Mouse (Mus musculus): ENCODE data around the gene Gm3854. TPM values are rescaled to one million over a fixed set of nuclear protein-coding genes. Genes with fewer than 3 reads are reported as not detected.
A peak's percentile ranks its signal among the peaks of the same experiment; 100 is the strongest.
"Not testable (repeated sequence)": the region's sequence is repeated elsewhere in the genome, so short reads cannot be mapped to it uniquely, and the experiment has no call there.

The Gm3854 gene
- polyA plus RNA-seq, 1 experiment from 2014 or later: 0.11 TPM

- no peaks in the 10 kb centered on the region for H3K9me3 ChIP-seq (replicated peaks; ENCODE audit: control insufficient read depth, low read length)
- no peak overlapping the region for H3K27ac ChIP-seq (ENCODE audit: low read length)
- no peak overlapping the region for H3K4me3 ChIP-seq (ENCODE audit: low read depth, low read length)
- H3K4me2 ChIP-seq (ENCODE audit: low read depth, low read length): no peak overlapping the region
- ATAC-seq (ENCODE audit: low read depth): peak; percentile 2; the same call in 1 of the 2 replicates
- H3K9ac ChIP-seq (ENCODE audit: low read depth, low read length): no peak overlapping the region
- WGBS (ENCODE audit: insufficient replicate concordance): 7% methylated on average over 9 of the region's 9 CpGs
- H3K4me1 ChIP-seq (ENCODE audit: control insufficient read depth, low read depth, low read length): peaks cover 37% of the 10 kb centered on the region
- no peaks in the 10 kb centered on the region for H3K36me3 ChIP-seq (ENCODE audit: control insufficient read depth, insufficient read depth)
- H3K27me3 ChIP-seq (ENCODE audit: control insufficient read depth, insufficient read depth, low read depth, low read length): no peaks in the 10 kb centered on the region
Measured at GRCm38 (mm10) chr7:6360477-6361060, 17.0 kb downstream of the Gm3854 start.

- no peaks in the 10 kb centered on the region for H3K9me3 ChIP-seq (replicated peaks; ENCODE audit: control insufficient read depth, low read length)
- peak overlapping the region; percentile 80 for H3K4me2 ChIP-seq (ENCODE audit: low read depth, low read length)
- peaks cover 44% of the 10 kb centered on the region for H3K4me1 ChIP-seq (ENCODE audit: control insufficient read depth, low read depth, low read length)
- 21% methylated on average over 7 of the region's 7 CpGs for WGBS (ENCODE audit: insufficient replicate concordance)
- H3K4me3 ChIP-seq (ENCODE audit: low read depth, low read length): peak overlapping the region; percentile 71
- no peaks in the 10 kb centered on the region for H3K36me3 ChIP-seq (ENCODE audit: control insufficient read depth, insufficient read depth)
- H3K27ac ChIP-seq (ENCODE audit: low read length): peak overlapping the region; percentile 43; the same call in 1 of the 2 replicates
- no peaks in the 10 kb centered on the region for H3K27me3 ChIP-seq (ENCODE audit: control insufficient read depth, insufficient read depth, low read depth, low read length)
- peak overlapping the region; percentile 51 for H3K9ac ChIP-seq (ENCODE audit: low read depth, low read length)
- ATAC-seq (ENCODE audit: low read depth): no peak
Measured at GRCm38 (mm10) chr7:6361756-6362155, 18.2 kb downstream of the Gm3854 start.

GRCm38 (mm10) chr7:6362268-6363046 lies 18.9 kb downstream of the Gm3854 start:
- H3K36me3 ChIP-seq (ENCODE audit: control insufficient read depth, insufficient read depth): no peaks in the 10 kb centered on the region
- under 1% methylated on average over 38 of the region's 38 CpGs for WGBS (ENCODE audit: insufficient replicate concordance)
- peaks cover 51% of the 10 kb centered on the region for H3K4me1 ChIP-seq (ENCODE audit: control insufficient read depth, low read depth, low read length)
- H3K9ac ChIP-seq (ENCODE audit: low read depth, low read length): peak overlapping the region; percentile 51
- H3K9me3 ChIP-seq (replicated peaks; ENCODE audit: control insufficient read depth, low read length): no peaks in the 10 kb centered on the region
- H3K4me2 ChIP-seq (ENCODE audit: low read depth, low read length): peak overlapping the region; percentile 80
- no peaks in the 10 kb centered on the region for H3K27me3 ChIP-seq (ENCODE audit: control insufficient read depth, insufficient read depth, low read depth, low read length)
- H3K27ac ChIP-seq (ENCODE audit: low read length): peak overlapping the region; percentile 59
- H3K4me3 ChIP-seq (ENCODE audit: low read depth, low read length): peak overlapping the region; percentile 71
- peak; percentile 85 for ATAC-seq (ENCODE audit: low read depth)

DNA sequence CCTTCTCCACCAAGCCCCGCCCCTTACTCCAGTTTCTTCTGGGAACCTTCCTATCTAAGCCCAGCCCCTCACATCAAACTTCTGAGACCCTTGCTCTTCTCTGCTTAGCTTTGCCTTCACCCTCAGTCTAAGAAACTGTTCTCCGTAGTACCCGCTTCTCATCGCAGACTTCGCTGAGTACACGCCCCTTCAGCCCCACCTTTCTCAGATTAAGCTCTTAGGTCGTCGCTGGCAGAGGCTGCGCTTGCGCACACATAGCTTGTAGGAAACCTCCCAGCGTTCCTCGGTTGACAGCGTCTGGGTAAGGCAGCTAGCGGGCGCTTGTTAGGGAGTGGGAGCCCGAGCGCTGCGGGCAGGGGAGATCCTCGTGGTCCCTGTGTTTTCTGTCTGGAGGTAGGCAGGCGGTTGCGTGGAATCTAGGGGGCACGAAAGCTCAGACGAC lies 19.5 kb downstream of the Gm3854 start, which contains the start of gene Zfp78:
Gene Zfp78, plus strand, starts transcription at position 234 of the 442 bp plus-strand sequence.
- Histone ChIP-seq H3K4me2 (ENCODE audit: low read depth, low read length) (peak within 1 kb of the TSS; percentile 80), H3K27ac (ENCODE audit: low read length) (peak within 1 kb of the TSS; percentile 59), H3K27me3 (ENCODE audit: control insufficient read depth, insufficient read depth, low read depth, low read length) (no peaks in the 10 kb centered on the region), H3K9ac (ENCODE audit: low read depth, low read length) (peak within 1 kb of the TSS; percentile 69), H3K4me1 (ENCODE audit: control insufficient read depth, low read depth, low read length) (peaks cover 53% of the 10 kb centered on the region), H3K9me3 (replicated peaks; ENCODE audit: control insufficient read depth, low read length) (no peaks in the 10 kb centered on the region), H3K36me3 (ENCODE audit: control insufficient read depth, insufficient read depth) (no peaks in the 10 kb centered on the region), H3K4me3 (ENCODE audit: low read depth, low read length) (peak within 1 kb of the TSS; percentile 71)
- ATAC-seq (ENCODE audit: low read depth): peak; percentile 73
- WGBS (ENCODE audit: insufficient replicate concordance): under 1% methylated on average over 23 of the region's 23 CpGs

DNA sequence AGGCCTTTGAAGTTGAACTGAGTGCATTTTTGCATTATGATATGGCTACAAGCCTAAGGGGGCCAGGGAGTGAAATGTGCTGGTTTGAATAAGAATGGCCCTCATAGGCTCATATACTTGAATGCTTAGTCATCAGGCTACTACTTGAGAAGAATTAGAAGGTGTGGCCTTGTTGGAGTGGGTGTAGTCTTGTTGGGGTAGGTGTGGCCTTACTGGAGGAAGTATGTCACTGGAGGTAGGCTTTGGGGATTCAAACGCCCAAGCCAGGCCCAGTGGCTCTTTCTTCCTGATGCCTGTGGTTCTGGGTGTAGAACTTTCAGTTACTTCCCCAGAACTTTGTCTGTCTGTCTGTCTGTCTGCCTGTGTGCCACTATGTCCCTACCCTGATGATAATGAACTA lies 21.2 kb downstream of the Gm3854 start:
- Histone ChIP-seq H3K9ac (ENCODE audit: low read depth, low read length) (no peak overlapping the region), H3K27ac (ENCODE audit: low read length) (no peak overlapping the region), H3K27me3 (ENCODE audit: control insufficient read depth, insufficient read depth, low read depth, low read length) (no peaks in the 10 kb centered on the region), H3K4me2 (ENCODE audit: low read depth, low read length) (no peak overlapping the region), H3K4me1 (ENCODE audit: control insufficient read depth, low read depth, low read length) (peaks cover 53% of the 10 kb centered on the region), H3K4me3 (ENCODE audit: low read depth, low read length) (no peak overlapping the region), H3K9me3 (replicated peaks; ENCODE audit: control insufficient read depth, low read length) (no peaks in the 10 kb centered on the region), H3K36me3 (ENCODE audit: control insufficient read depth, insufficient read depth) (no peaks in the 10 kb centered on the region)
- 68% methylated on average over 1 of the region's 1 CpGs for WGBS (ENCODE audit: insufficient replicate concordance)
- ATAC-seq (ENCODE audit: low read depth): no peak

- 28% methylated on average over 5 of the region's 5 CpGs for WGBS (ENCODE audit: insufficient replicate concordance)
- Histone ChIP-seq H3K9me3 (replicated peaks; ENCODE audit: control insufficient read depth, low read length) (no peaks in the 10 kb centered on the region), H3K9ac (ENCODE audit: low read depth, low read length) (no peak overlapping the region), H3K27me3 (ENCODE audit: control insufficient read depth, insufficient read depth, low read depth, low read length) (no peaks in the 10 kb centered on the region), H3K4me1 (ENCODE audit: control insufficient read depth, low read depth, low read length) (peaks cover 35% of the 10 kb centered on the region), H3K4me3 (ENCODE audit: low read depth, low read length) (no peak overlapping the region), H3K27ac (ENCODE audit: low read length) (peak overlapping the region; percentile 56), H3K4me2 (ENCODE audit: low read depth, low read length) (peak overlapping the region; percentile 0; the same call in 1 of the 2 replicates), H3K36me3 (ENCODE audit: control insufficient read depth, insufficient read depth) (no peaks in the 10 kb centered on the region)
- ATAC-seq (ENCODE audit: low read depth): no peak
Measured at GRCm38 (mm10) chr7:6367185-6367584, 23.6 kb downstream of the Gm3854 start.

GRCm38 (mm10) chr7:6368146-6368545 lies 24.6 kb downstream of the Gm3854 start:
- H3K27ac ChIP-seq (ENCODE audit: low read length); ATAC-seq (ENCODE audit: low read depth); H3K4me2 ChIP-seq (ENCODE audit: low read depth, low read length); H3K9ac ChIP-seq (ENCODE audit: low read depth, low read length); H3K36me3 ChIP-seq (ENCODE audit: control insufficient read depth, insufficient read depth); H3K4me3 ChIP-seq (ENCODE audit: low read depth, low read length); H3K27me3 ChIP-seq (ENCODE audit: control insufficient read depth, insufficient read depth, low read depth, low read length); H3K9me3 ChIP-seq (replicated peaks; ENCODE audit: control insufficient read depth, low read length): not testable (repeated sequence)
- 76% methylated on average over 5 of the region's 5 CpGs for WGBS (ENCODE audit: insufficient replicate concordance)
- H3K4me1 ChIP-seq (ENCODE audit: control insufficient read depth, low read depth, low read length): peaks cover 28% of the 10 kb centered on the region

GRCm38 (mm10) chr7:6369460-6369859 lies 25.9 kb downstream of the Gm3854 start:
- Histone ChIP-seq H3K4me2 (ENCODE audit: low read depth, low read length) (no peak overlapping the region), H3K4me3 (ENCODE audit: low read depth, low read length) (no peak overlapping the region), H3K4me1 (ENCODE audit: control insufficient read depth, low read depth, low read length) (peaks cover 20% of the 10 kb centered on the region), H3K27me3 (ENCODE audit: control insufficient read depth, insufficient read depth, low read depth, low read length) (no peaks in the 10 kb centered on the region), H3K9ac (ENCODE audit: low read depth, low read length) (no peak overlapping the region), H3K36me3 (ENCODE audit: control insufficient read depth, insufficient read depth) (no peaks in the 10 kb centered on the region), H3K27ac (ENCODE audit: low read length) (no peak overlapping the region), H3K9me3 (replicated peaks; ENCODE audit: control insufficient read depth, low read length) (no peaks in the 10 kb centered on the region)
- ATAC-seq (ENCODE audit: low read depth): peak; percentile 36; the same call in 1 of the 2 replicates
- 56% methylated on average over 3 of the region's 3 CpGs for WGBS (ENCODE audit: insufficient replicate concordance)

DNA sequence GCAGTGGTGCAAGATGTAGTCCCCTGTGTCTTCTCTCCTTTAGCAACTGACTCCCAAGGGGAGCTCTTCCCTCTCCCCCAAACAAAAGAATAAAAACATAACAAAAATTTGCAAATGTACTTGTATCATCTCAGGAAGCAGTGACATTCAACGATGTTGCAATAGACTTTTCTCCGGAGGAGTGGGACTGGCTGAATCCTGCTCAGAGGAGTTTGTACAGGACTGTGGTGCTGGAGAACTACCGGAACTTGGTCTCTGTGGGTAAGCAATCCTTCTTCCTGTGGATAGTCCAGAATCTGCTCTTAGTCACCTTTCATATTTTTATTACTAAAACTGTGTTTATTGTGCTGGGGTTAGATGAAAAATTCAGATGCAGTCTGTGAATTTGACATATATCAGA lies 29.4 kb downstream of the Gm3854 start:
- ATAC-seq (ENCODE audit: low read depth): no peak
- no peaks in the 10 kb centered on the region for H3K36me3 ChIP-seq (ENCODE audit: control insufficient read depth, insufficient read depth)
- H3K4me3 ChIP-seq (ENCODE audit: low read depth, low read length): no peak overlapping the region
- no peak overlapping the region for H3K9ac ChIP-seq (ENCODE audit: low read depth, low read length)
- no peak overlapping the region for H3K27ac ChIP-seq (ENCODE audit: low read length)
- H3K27me3 ChIP-seq (ENCODE audit: control insufficient read depth, insufficient read depth, low read depth, low read length): no peaks in the 10 kb centered on the region
- 78% methylated on average over 3 of the region's 3 CpGs for WGBS (ENCODE audit: insufficient replicate concordance)
- no peak overlapping the region for H3K4me2 ChIP-seq (ENCODE audit: low read depth, low read length)
- no peaks in the 10 kb centered on the region for H3K4me1 ChIP-seq (ENCODE audit: control insufficient read depth, low read depth, low read length)
- H3K9me3 ChIP-seq (replicated peaks; ENCODE audit: control insufficient read depth, low read length): no peaks in the 10 kb centered on the region
